Comparison of ENCODE assay signal across 8 mouse cellular contexts in the genomic region with DNA sequence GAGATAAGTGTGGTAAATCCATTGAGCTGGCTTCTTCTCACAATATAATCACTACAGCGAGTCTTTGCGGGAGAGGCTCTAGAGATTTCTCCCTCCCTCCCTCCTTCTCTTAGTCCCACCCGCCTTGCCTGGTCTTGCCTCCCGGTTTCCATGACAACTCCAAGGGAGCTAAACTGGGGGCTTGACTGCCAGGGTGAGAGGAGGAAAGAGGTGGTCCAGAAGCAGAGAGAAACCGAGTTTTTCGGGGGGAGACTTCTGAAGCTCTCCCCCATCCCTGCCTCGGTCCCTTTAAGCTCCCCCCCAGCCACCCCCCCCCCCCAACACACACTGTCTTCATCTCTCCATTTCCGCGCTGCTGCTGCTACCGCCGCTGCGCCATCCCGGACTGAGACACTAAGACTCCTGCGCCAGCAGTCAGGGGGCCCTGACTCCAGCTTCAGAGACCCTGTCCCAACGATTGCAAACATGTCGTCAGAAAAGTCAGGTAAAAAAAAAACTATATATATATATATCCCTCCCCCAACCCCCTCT. TPM values are rescaled to one million over a fixed set of nuclear protein-coding genes. Genes with fewer than 3 reads are reported as not detected.
A peak's percentile ranks its signal among the peaks of the same experiment; 100 is the strongest.
DNase-seq lines count a peak whose midpoint lies in the region; ATAC-seq lines count a peak whose summit lies in the region.

Gene Prrt1 (plus strand): TSS at position 313 of the 531 bp plus-strand sequence.

- peak within 1 kb of the TSS; percentile 68 for H3K4me3 ChIP-seq in embryonic facial prominence, embryonic 12.5 days
- peak within 1 kb of the TSS; percentile 69 for H3K4me3 ChIP-seq in intestine, embryonic 15.5 days (replicated peaks)
- peak within 1 kb of the TSS; percentile 64 for H3K4me3 ChIP-seq in midbrain, embryonic 10.5 days

- no peaks in the 10 kb centered on the region for H3K9me3 ChIP-seq in embryonic facial prominence, embryonic 12.5 days
- no peaks in the 10 kb centered on the region for H3K9me3 ChIP-seq in intestine, embryonic 15.5 days
- H3K9me3 ChIP-seq in midbrain, embryonic 10.5 days (replicated peaks), result no peaks in the 10 kb centered on the region

- ATAC-seq in embryonic facial prominence, embryonic 12.5 days (ENCODE audit: insufficient number of reproducible peaks, insufficient read depth, low FRiP score, low TSS enrichment), result no peak
- no peak for ATAC-seq in intestine, embryonic 15.5 days
- ATAC-seq in activated CD4-positive, CD25-positive, alpha-beta regulatory T cell, adult 4 months, result no peak

- intact Hi-C loops in heart, postnatal 10 days (cut with DNase I), result no loop called here

- H3K4me1 ChIP-seq in embryonic facial prominence, embryonic 12.5 days, result peaks cover 46% of the 10 kb centered on the region
- H3K4me1 ChIP-seq in intestine, embryonic 15.5 days (replicated peaks), result peaks cover 40% of the 10 kb centered on the region
- H3K4me1 ChIP-seq in midbrain, embryonic 10.5 days, result peaks cover 74% of the 10 kb centered on the region

- peak within 1 kb of the TSS; percentile 60 for H3K9ac ChIP-seq in embryonic facial prominence, embryonic 12.5 days
- peak within 1 kb of the TSS; percentile 66 for H3K9ac ChIP-seq in intestine, embryonic 15.5 days

- peak within 1 kb of the TSS; percentile 89 for H3K27ac ChIP-seq in embryonic facial prominence, embryonic 12.5 days
- peak within 1 kb of the TSS; percentile 96 for H3K27ac ChIP-seq in intestine, embryonic 15.5 days
- peak within 1 kb of the TSS; percentile 94 for H3K27ac ChIP-seq in midbrain, embryonic 10.5 days (replicated peaks)

- WGBS in embryonic facial prominence, embryonic 12.5 days, result 2% methylated on average over 16 of the region's 16 CpGs
- 12% methylated on average over 16 of the region's 16 CpGs for WGBS in intestine, embryonic 15.5 days
- WGBS in midbrain, embryonic 10.5 days, result under 1% methylated on average over 16 of the region's 16 CpGs

- peak; percentile 95 for DNase-seq in heart, adult 11 months
- DNase-seq in heart, postnatal 10 days, result no peak
- peak; percentile 38 for DNase-seq in NIH3T3 (ENCODE audit: low read depth)
- DNase-seq in midbrain, embryonic 10.5 days (ENCODE audit: low spot score), result peak; percentile 63
- DNase-seq in thymus, postnatal 10 days (ENCODE audit: low spot score in 2 of 2), result peak; percentile 47 to 51

- no peaks in the 10 kb centered on the region for H3K36me3 ChIP-seq in embryonic facial prominence, embryonic 12.5 days
- H3K36me3 ChIP-seq in intestine, embryonic 15.5 days, result peaks cover 5% of the 10 kb centered on the region; the same call in 1 of the 2 replicates
- peaks cover 9% of the 10 kb centered on the region for H3K36me3 ChIP-seq in midbrain, embryonic 10.5 days

- peaks cover 44% of the 10 kb centered on the region for H3K27me3 ChIP-seq in embryonic facial prominence, embryonic 12.5 days
- peaks cover 26% of the 10 kb centered on the region for H3K27me3 ChIP-seq in intestine, embryonic 15.5 days (replicated peaks)
- H3K27me3 ChIP-seq in midbrain, embryonic 10.5 days (ENCODE audit: low read depth, poor library complexity, severe bottlenecking), result peaks cover 59% of the 10 kb centered on the region

- peak within 1 kb of the TSS; percentile 78 for H3K4me2 ChIP-seq in embryonic facial prominence, embryonic 12.5 days (replicated peaks)
- H3K4me2 ChIP-seq in intestine, embryonic 15.5 days (replicated peaks), result peak within 1 kb of the TSS; percentile 92

RNA-seq across cellular contexts. Expression of gene Prrt1, which starts in this region (rescaled TPM):
- total RNA-seq in heart, postnatal 10 days (2021), result 1 to 10 TPM in 1 of 2 experiments, under 1 TPM in 1; 0.89 to 1.2 TPM
- polyA plus RNA-seq in embryonic facial prominence, embryonic 12.5 days (2016; fragmentation: Nextera tagmentation; extraction: Ambion mirVana), result 0.52 and 0.56 TPM in 2 replicates
- polyA plus RNA-seq in intestine, embryonic 15.5 days (2015; fragmentation: Nextera tagmentation; extraction: Ambion mirVana), result 0.40 and 0.49 TPM in 2 replicates
- polyA plus RNA-seq in midbrain, embryonic 10.5 days (2016; fragmentation: Nextera tagmentation; extraction: Ambion mirVana), result 0.54 and 1.2 TPM in 2 replicates
- polyA plus RNA-seq in activated CD4-positive, CD25-positive, alpha-beta regulatory T cell, adult 4 months (2017; shearing (Covaris generic)), result 1 to 10 TPM in 1 of 2 experiments, under 1 TPM in 1; 0.34 to 1.4 TPM

Comparison
In these comparisons a context has a peak if more than half of its experiments do, and no peak if none do; other contexts are left out.
1. DNase-seq: peak in heart, adult 11 months (single experiment), NIH3T3 (single experiment), midbrain, embryonic 10.5 days (single experiment) and thymus, postnatal 10 days (2 of 2); none in heart, postnatal 10 days (0 of 2).
2. Peak in every context shown above with its lines, with median percentiles within 50 percentile points of each other: H3K27ac ChIP-seq and H3K4me3 ChIP-seq.